ENCODE assay signal across 10 mouse cellular contexts in the genomic region with DNA sequence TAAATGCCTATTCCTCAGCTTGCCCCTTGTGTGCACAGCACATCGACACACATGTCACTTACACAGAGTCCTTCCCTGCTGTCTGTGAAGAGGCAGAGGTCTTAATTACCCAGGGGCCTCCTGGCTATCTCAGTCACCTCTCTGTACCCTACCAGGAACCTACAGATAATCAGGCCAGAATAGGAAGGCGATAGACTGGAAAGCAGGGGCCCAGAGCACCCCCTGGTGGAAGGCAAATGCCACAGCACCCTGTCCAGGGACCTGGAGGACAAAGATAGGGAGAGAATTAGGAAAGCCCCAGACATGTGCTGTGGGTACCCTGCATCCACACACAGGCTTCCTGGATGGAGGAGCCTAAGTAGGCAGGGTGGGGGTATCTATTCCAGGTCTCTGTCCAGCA. TPM values are rescaled to one million over a fixed set of nuclear protein-coding genes. Genes with fewer than 3 reads are reported as not detected.
A peak's percentile ranks its signal among the peaks of the same experiment; 100 is the strongest.
DNase-seq lines count a peak whose midpoint lies in the region; ATAC-seq and TF ChIP-seq lines count a peak whose summit lies in the region.
"Had no signal": no experiment of that assay in that cellular context is flagged by ENCODE, and none has a peak within 500 bp of the region (broad histone marks: within the 10 kb centered on the region; RNA-seq: fewer than 3 reads in every experiment).

No protein-coding gene starts in this region.

- no peaks in the 10 kb centered on the region for H3K9me3 ChIP-seq in G1E (replicated peaks)
- H3K9me3 ChIP-seq in midbrain, embryonic 12.5 days, result no peaks in the 10 kb centered on the region
- H3K9me3 ChIP-seq: embryonic facial prominence, embryonic 12.5 days; limb, embryonic 13.5 days had no signal

- no peak overlapping the region for H3K9ac ChIP-seq in midbrain, embryonic 12.5 days (replicated peaks)
- H3K9ac ChIP-seq: embryonic facial prominence, embryonic 12.5 days; limb, embryonic 13.5 days had no signal

- peak; percentile 98 for TF ChIP-seq CTCF in layer of hippocampus, adult 2 months (conservative IDR thresholded peaks at IDR 0.05)
- peak; percentile 96 for TF ChIP-seq CTCF in G1E (IDR thresholded peaks at IDR 0.05; ENCODE audit: low read depth, low read length)
- TF ChIP-seq CTCF in thymus, adult 2 months (IDR thresholded peaks at IDR 0.05; ENCODE audit: borderline replicate concordance, control insufficient read depth, extremely low read depth, insufficient read depth, low read length, poor library complexity), result peak; percentile 89; the same call in 1 of the 2 replicates

- TF ChIP-seq POLR2A in thymus, adult 2 months (IDR thresholded peaks at IDR 0.05; ENCODE audit: control insufficient read depth, extremely low read depth, insufficient read depth, low read length, poor library complexity), result no peak

- H3K4me1 ChIP-seq in G1E (ENCODE audit: insufficient read depth, low read depth, low read length), result 0 out of 2 replicates have a peak, but pooled peaks cover 3% of the 10 kb centered on the region
- H3K4me1 ChIP-seq in midbrain, embryonic 12.5 days, result peaks cover 22% of the 10 kb centered on the region
- H3K4me1 ChIP-seq in thymus, adult 2 months (replicated peaks; ENCODE audit: control insufficient read depth, insufficient read depth, low read length), result peaks cover 41% of the 10 kb centered on the region

- peaks cover 60% of the 10 kb centered on the region for H3K27me3 ChIP-seq in G1E (ENCODE audit: insufficient read depth, low read length)
- H3K27me3 ChIP-seq in midbrain, embryonic 12.5 days, result peaks cover 49% of the 10 kb centered on the region
- H3K27me3 ChIP-seq in thymus, adult 2 months (ENCODE audit: control insufficient read depth, insufficient read depth, low read length), result no peaks in the 10 kb centered on the region

- H3K27ac ChIP-seq in layer of hippocampus, adult 2 months, result peak overlapping the region; percentile 36; the same call in 1 of the 2 replicates
- no peak overlapping the region for H3K27ac ChIP-seq in midbrain, embryonic 12.5 days (replicated peaks)
- no peak overlapping the region for H3K27ac ChIP-seq in thymus, adult 2 months (ENCODE audit: control insufficient read depth, insufficient read depth, low read length)
- H3K27ac ChIP-seq: embryonic facial prominence, embryonic 12.5 days; limb, embryonic 13.5 days had no signal

- H3K4me2 ChIP-seq in midbrain, embryonic 12.5 days (replicated peaks), result no peak overlapping the region
- H3K4me2 ChIP-seq: embryonic facial prominence, embryonic 12.5 days; limb, embryonic 13.5 days had no signal

- WGBS in midbrain, embryonic 12.5 days, result 13% methylated on average over 2 of the region's 2 CpGs
- 26% methylated on average over 2 of the region's 2 CpGs for WGBS in thymus, adult 2 months

- H3K36me3 ChIP-seq in G1E (replicated peaks), result no peaks in the 10 kb centered on the region
- no peaks in the 10 kb centered on the region for H3K36me3 ChIP-seq in midbrain, embryonic 12.5 days
- no peaks in the 10 kb centered on the region for H3K36me3 ChIP-seq in thymus, adult 2 months (ENCODE audit: control insufficient read depth, insufficient read depth, low read length)
- H3K36me3 ChIP-seq: embryonic facial prominence, embryonic 12.5 days; limb, embryonic 13.5 days had no signal

- no peak overlapping the region for H3K4me3 ChIP-seq in layer of hippocampus, adult 2 months
- no peak overlapping the region for H3K4me3 ChIP-seq in G1E (ENCODE audit: low read depth, low read length)
- H3K4me3 ChIP-seq in midbrain, embryonic 12.5 days, result no peak overlapping the region
- no peak overlapping the region for H3K4me3 ChIP-seq in thymus, adult 2 months (ENCODE audit: control insufficient read depth, insufficient read depth, low read length)
- H3K4me3 ChIP-seq: embryonic facial prominence, embryonic 12.5 days; limb, embryonic 13.5 days had no signal

- peak; percentile 48 to 74 for DNase-seq in layer of hippocampus, adult 2 months (ENCODE audit: low spot score in 2 of 2)
- DNase-seq in layer of hippocampus, adult 9-10 months (ENCODE audit: low spot score), result no peak
- peak; percentile 62 for DNase-seq in G1E (ENCODE audit: low spot score)
- DNase-seq in cerebellum, adult 8-10 months, result peak; percentile 61
- DNase-seq in gastrocnemius, postnatal 25 days, result peak; percentile 59
- peak; percentile 77 to 81 for DNase-seq in layer of hippocampus, postnatal 10 days (ENCODE audit: low spot score in 2 of 2)
- DNase-seq in thymus, adult 2 months, result peak; percentile 67

- ATAC-seq in G1E (ENCODE audit: extremely low read depth, insufficient number of reproducible peaks, low FRiP score, poor library complexity, severe bottlenecking), result peak; percentile 60; the same call in 1 of the 2 replicates
- ATAC-seq in midbrain, embryonic 12.5 days (ENCODE audit: low FRiP score, low read depth), result peak; percentile 36; the same call in 1 of the 2 replicates

RNA-seq across cellular contexts. Expression of gene Adssl1, which starts 3.9 kb away (rescaled TPM):
- total RNA-seq in layer of hippocampus, adult 2 months (2021), result 10 to 100 TPM; 10.1 to 10.6 TPM
- total RNA-seq in G1E (2014; fragmentation: Nextera tagmentation), result not detected in 2 replicates
- 0.06 TPM in 1 of 2 replicates, not detected in the other for total RNA-seq in G1E (2017)
- polyA plus RNA-seq in G1E (2012), result 0.05 TPM in 1 of 2 replicates, not detected in the other
- 100 to 1,000 TPM; 887 to 928 TPM for total RNA-seq in gastrocnemius, postnatal 25 days (2021)
- 1 to 10 TPM; 2.1 to 2.4 TPM for total RNA-seq in layer of hippocampus, postnatal 10 days (2021)
- polyA plus RNA-seq in midbrain, embryonic 12.5 days (2016; fragmentation: Nextera tagmentation; extraction: Ambion mirVana), result 1.5 and 1.9 TPM in 2 replicates
- polyA plus RNA-seq in thymus, adult 2 months (2012; rRNA removed), result 10.9 and 14.2 TPM in 2 replicates

RNA-seq across cellular contexts. Expression of gene Siva1, which starts 20.7 kb away (rescaled TPM):
- total RNA-seq in layer of hippocampus, adult 2 months (2021), result 10 to 100 TPM; 19.6 to 20.1 TPM
- total RNA-seq in G1E (2014; fragmentation: Nextera tagmentation) (60.7 and 75.5 TPM in 2 replicates), G1E (2017) (205 and 214 TPM in 2 replicates)
- 94.5 and 98.9 TPM in 2 replicates for polyA plus RNA-seq in G1E (2012)
- total RNA-seq in gastrocnemius, postnatal 25 days (2021), result 10 to 100 TPM; 13.4 to 16.1 TPM
- total RNA-seq in layer of hippocampus, postnatal 10 days (2021), result 10 to 100 TPM; 17.0 to 19.5 TPM
- 133 and 150 TPM in 2 replicates for polyA plus RNA-seq in midbrain, embryonic 12.5 days (2016; fragmentation: Nextera tagmentation; extraction: Ambion mirVana)
- polyA plus RNA-seq in thymus, adult 2 months (2012; rRNA removed), result 131 and 134 TPM in 2 replicates

RNA-seq across cellular contexts. Expression of gene Inf2, which starts 35.2 kb away (rescaled TPM):
- total RNA-seq in layer of hippocampus, adult 2 months (2021), result 100 to 1,000 TPM; 131 to 138 TPM
- total RNA-seq in G1E (2014; fragmentation: Nextera tagmentation) (4.2 and 5.4 TPM in 2 replicates), G1E (2017) (2.3 and 2.5 TPM in 2 replicates)
- polyA plus RNA-seq in G1E (2012), result 26.0 and 29.5 TPM in 2 replicates
- 10 to 100 TPM; 10.3 to 10.9 TPM for total RNA-seq in gastrocnemius, postnatal 25 days (2021)
- total RNA-seq in layer of hippocampus, postnatal 10 days (2021), result 10 to 100 TPM; 80.9 to 91.4 TPM
- polyA plus RNA-seq in midbrain, embryonic 12.5 days (2016; fragmentation: Nextera tagmentation; extraction: Ambion mirVana), result 1.2 and 1.3 TPM in 2 replicates
- polyA plus RNA-seq in thymus, adult 2 months (2012; rRNA removed), result 26.3 and 26.8 TPM in 2 replicates

RNA-seq across cellular contexts. Expression of gene Akt1, which starts 50.9 kb away (rescaled TPM):
- total RNA-seq in layer of hippocampus, adult 2 months (2021), result 100 to 1,000 TPM; 152 to 160 TPM
- total RNA-seq in G1E (2014; fragmentation: Nextera tagmentation), result 150 and 168 TPM in 2 replicates
- total RNA-seq in G1E (2017), result 121 and 131 TPM in 2 replicates
- 461 and 512 TPM in 2 replicates for polyA plus RNA-seq in G1E (2012)
- 10 to 100 TPM; 63.5 to 69.7 TPM for total RNA-seq in gastrocnemius, postnatal 25 days (2021)
- 100 to 1,000 TPM; 182 to 185 TPM for total RNA-seq in layer of hippocampus, postnatal 10 days (2021)
- 74.7 and 80.0 TPM in 2 replicates for polyA plus RNA-seq in midbrain, embryonic 12.5 days (2016; fragmentation: Nextera tagmentation; extraction: Ambion mirVana)
- polyA plus RNA-seq in thymus, adult 2 months (2012; rRNA removed), result 220 and 229 TPM in 2 replicates

RNA-seq across cellular contexts. Expression of gene Zbtb42, which starts 54.9 kb away (rescaled TPM):
- under 1 TPM; 0.44 to 0.52 TPM for total RNA-seq in layer of hippocampus, adult 2 months (2021)
- total RNA-seq in G1E (2014; fragmentation: Nextera tagmentation) (0.98 TPM in 1 of 2 replicates, not detected in the other), G1E (2017) (0.17 and 0.33 TPM in 2 replicates)
- polyA plus RNA-seq in G1E (2012), result 0.53 and 0.80 TPM in 2 replicates
- total RNA-seq in gastrocnemius, postnatal 25 days (2021), result 1 to 10 TPM; 1.2 to 1.9 TPM
- under 1 TPM; 0.33 to 0.80 TPM for total RNA-seq in layer of hippocampus, postnatal 10 days (2021)
- polyA plus RNA-seq in midbrain, embryonic 12.5 days (2016; fragmentation: Nextera tagmentation; extraction: Ambion mirVana), result 5.2 and 7.3 TPM in 2 replicates
- 15.9 and 17.8 TPM in 2 replicates for polyA plus RNA-seq in thymus, adult 2 months (2012; rRNA removed)

Comparison
In these comparisons a context has a peak if more than half of its experiments do, and no peak if none do; other contexts are left out.
1. RNA of gene Adssl1, which starts 3.9 kb away (total RNA-seq): 887 to 928 TPM in gastrocnemius, postnatal 25 days; 10.1 to 10.6 TPM in layer of hippocampus, adult 2 months, 2.1 to 2.4 TPM in layer of hippocampus, postnatal 10 days and 0.06 TPM in G1E; every median in the first group is over 10 times any median in the second.
2. RNA of gene Inf2, which starts 35.2 kb away (total RNA-seq): 131 to 138 TPM in layer of hippocampus, adult 2 months and 80.9 to 91.4 TPM in layer of hippocampus, postnatal 10 days; 10.3 to 10.9 TPM in gastrocnemius, postnatal 25 days and 2.3 to 5.4 TPM in G1E; every median in the first group is over 4 times any median in the second.
3. Peak in every context shown above with its lines, with median percentiles within 50 percentile points of each other: CTCF ChIP-seq.